Mouse (Mus musculus) forelimb bud, embryonic 11.5 days (tissue): Measurements from ENCODE around the gene Actn4.

Source experiments
- DNase-seq: peaks from one replicate; pipeline ENCODE4 v3.0.0-alpha.2; 2012; ENCODE audit warnings: low read depth, low spot score

Gene Actn4

DNA sequence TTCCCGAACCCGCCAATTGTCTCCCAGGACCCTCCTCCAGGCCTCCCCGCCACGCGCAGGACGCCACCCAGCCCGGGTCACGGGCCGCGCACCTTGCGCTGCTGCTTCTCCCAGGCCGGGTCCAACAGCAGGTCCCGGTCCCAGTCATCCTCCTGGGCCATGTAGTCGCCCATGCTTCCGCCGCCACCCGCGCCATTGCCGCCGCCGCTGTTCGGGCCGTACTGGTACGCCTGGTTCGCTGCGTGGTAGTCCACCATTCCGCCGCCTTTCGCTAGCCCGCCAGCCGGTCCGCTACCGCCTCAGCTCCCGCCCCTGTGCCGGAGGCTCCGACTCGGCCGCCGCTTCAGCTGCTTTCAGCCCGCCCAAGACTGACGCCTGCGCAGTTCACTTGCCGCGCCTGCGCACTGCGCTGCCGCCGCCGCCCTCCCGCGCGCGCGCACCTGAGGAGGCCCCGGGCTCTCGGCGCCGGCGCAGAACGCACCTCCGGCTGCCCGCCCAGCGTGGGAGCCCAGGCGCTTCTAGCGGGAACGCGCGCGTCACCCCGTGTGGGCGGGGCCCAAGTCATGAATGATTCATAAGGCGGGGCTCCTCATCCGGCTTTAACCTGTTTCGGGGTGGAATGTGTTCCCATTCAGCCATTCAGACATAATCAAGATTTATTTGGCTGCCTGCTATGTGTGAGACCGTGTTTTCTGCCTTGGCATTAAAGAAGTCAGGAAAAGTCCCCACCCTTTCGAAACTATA, at the start of gene Actn4:
Gene Actn4, minus strand, starts transcription at position 414 of the 744 bp plus-strand sequence.
- peak; percentile 97 for DNase-seq

DNA sequence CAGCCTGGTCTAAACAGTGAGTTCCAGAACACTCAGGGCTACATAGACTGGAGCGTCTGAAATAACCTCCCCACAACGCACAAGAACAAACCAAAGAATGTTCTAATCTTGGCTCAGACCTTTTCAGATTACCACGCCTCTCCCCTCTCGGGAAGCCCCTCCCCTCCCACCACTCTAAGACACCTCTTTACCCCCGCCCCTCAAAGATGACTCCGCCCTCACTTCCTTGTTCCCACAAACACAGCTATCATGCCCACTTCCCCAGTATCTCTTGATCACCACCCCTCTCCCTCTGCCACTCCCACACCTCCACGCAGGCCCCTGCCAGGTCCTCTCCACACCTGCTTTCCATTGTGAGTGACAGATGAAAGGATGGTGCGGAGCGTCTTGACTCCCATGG, 46.6 kb upstream of the Actn4 start:
- DNase-seq, result no peak

DNA sequence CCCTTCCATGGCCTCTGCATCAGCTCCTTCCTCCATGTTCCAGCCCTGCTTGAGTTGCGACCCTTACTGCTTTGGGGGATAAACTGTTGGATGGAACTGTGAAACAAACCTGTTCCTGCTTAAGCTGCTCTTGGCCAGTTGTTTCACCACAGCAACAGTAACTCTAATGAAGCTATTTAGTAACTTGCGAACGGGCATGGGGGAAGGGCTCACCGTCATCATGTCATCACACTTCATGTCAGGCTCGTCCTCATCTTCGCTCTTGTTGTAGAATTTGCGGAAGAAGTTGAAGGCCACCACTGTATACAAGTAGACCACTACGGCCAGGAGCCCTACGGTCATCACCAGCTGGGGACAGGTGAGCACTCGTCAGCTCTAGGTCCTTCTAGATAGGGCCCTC, 46.0 kb upstream of the Actn4 start:
- DNase-seq, result no peak

- no peak for DNase-seq
These were observed 45.3 kb upstream of the Actn4 start for GRCm38 (mm10) chr7:29007224-29008101.

- DNase-seq, result peak; percentile 86
These were observed 38.8 kb upstream of the Actn4 start for GRCm38 (mm10) chr7:29000651-29001605.

GRCm38 (mm10) chr7:28993402-28993801, 31.3 kb upstream of the Actn4 start:
- DNase-seq, result no peak

GRCm38 (mm10) chr7:28992997-28993396, 30.9 kb upstream of the Actn4 start:
- no peak for DNase-seq

- DNase-seq, result no peak
These were observed 29.5 kb upstream of the Actn4 start for GRCm38 (mm10) chr7:28991616-28992015.

DNA sequence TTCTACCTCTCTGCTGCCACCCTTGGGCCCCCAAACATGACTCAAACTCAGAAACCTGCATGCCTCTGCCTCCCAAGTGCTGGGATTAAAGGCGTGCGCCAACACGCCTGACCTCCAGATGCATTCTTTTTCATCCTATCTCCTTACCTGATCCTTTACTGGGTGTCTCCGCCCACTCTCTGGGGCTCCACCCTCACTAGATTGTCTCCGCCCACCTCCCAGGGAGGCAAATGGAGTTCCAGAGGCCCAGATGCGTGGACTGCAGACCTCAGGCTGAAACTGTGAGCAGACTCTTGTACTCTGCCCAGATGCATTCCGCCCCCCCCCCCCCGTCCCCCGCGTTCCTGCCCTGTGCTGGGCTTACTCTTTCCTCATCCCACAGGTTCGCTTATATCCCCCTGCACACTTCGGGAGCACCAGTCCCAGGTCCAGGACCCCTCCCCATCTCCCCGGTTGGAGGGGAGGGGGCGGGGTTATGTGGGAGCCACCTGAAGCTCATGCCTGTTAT, 28.7 kb upstream of the Actn4 start:
- no peak for DNase-seq

DNA sequence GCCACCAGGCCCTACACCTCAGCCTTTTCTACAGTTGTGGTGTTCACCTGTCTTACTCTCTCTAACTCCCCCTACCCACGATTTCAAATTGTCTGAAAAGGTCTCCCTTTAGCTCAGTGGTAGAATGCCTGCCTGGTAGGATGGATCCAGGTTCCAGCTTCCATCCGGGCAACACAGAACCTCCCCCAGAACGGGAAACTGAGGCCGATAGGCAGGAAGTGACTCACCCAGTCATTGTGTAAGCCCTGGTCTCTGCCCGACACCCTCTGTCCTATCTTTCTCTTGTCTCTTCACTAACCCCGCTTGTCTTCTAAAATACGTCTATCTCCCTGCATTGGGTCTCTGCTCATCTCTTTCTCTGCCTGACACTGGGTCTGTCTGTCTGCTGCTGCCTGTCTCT, 23.1 kb upstream of the Actn4 start:
- no peak for DNase-seq

- no peak for DNase-seq
These were observed 22.3 kb upstream of the Actn4 start for GRCm38 (mm10) chr7:28984452-28984851.

GRCm38 (mm10) chr7:28983849-28984248, 21.7 kb upstream of the Actn4 start:
- no peak for DNase-seq

DNA sequence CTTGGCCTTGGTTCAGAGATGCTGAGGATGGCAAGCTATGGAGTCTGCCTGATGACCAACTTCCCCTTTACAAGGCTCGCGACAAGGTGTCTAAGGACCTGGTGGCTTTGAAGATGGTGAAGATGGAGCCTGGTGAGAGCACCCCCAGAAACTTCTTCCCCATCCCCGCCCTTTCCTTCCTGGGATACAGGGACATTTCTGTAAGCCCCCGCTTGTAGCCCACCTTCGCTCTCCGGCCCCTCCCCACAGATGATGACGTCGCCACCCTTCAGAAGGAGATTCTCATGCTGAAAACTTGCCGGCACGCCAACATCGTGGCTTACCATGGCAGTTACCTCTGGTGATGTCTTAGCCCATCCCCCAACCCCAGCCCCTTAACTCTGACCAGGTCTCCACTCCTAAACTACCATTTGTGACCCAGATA, 21.0 kb upstream of the Actn4 start:
- no peak for DNase-seq

- no peak for DNase-seq
These were observed 20.3 kb upstream of the Actn4 start for GRCm38 (mm10) chr7:28982274-28983013.

DNA sequence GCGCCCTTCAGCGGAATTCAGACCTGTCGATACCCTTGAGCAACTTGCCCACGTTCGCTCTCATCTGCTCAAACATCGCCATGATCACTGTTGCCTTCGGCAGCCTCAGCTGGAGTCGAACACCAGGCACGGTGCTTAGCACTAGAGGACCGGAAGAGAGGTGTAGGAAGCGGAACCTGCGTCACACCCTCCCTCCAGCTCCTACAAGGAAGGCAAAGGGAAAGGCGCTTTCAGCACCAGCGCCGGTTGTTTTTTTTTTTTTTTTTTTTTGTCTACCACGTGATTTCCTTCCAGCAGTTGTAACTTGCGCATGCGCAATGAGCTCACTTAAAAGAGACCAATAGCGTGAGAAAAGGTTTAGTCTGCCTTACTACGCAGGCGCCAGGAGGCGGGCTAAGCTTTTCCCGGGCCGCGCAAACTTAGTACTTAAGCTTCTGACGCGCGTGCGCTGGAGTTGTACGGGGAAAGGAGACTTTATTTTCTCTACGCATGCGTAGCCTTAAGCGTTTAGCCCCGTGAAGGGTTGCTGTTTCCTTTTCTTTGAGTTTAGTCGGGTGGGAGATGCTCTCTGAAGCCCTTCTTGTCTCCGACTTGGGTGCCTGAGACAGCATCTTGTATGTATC, 19.6 kb upstream of the Actn4 start, which contains the start of the genes Eif3k and Map4k1:
Gene Eif3k, minus strand, starts transcription at position 214 of the 623 bp plus-strand sequence.
Gene Map4k1, plus strand, starts transcription at position 400 of the 623 bp plus-strand sequence.
- DNase-seq, result peak; percentile 100

DNA sequence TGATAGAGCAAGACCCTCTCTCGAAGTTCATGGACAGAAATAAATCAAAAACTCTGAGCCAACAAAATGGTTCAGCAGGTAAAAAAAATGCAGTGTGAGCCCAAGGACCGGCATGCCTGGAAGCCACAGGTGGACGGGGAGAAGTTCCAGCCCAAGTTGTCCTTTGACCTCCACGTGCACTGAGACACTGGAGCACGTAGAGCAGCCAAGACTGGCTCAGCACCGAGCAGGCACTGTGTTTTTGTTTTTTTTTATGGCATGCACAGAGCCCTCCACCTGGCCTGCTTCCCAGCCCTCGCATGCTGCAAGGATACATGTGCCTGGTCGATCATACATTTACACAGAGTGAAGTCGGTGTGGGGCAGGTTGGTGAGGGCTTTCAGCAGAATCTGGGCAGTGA, 15.4 kb upstream of the Actn4 start:
- no peak for DNase-seq

- DNase-seq, result no peak
These were observed 10.9 kb upstream of the Actn4 start for GRCm38 (mm10) chr7:28973025-28973424.

- DNase-seq, result peak; percentile 78
These were observed 10.4 kb upstream of the Actn4 start for GRCm38 (mm10) chr7:28972542-28972985.

GRCm38 (mm10) chr7:28971770-28972269, 9.7 kb upstream of the Actn4 start:
- DNase-seq, result no peak

DNA sequence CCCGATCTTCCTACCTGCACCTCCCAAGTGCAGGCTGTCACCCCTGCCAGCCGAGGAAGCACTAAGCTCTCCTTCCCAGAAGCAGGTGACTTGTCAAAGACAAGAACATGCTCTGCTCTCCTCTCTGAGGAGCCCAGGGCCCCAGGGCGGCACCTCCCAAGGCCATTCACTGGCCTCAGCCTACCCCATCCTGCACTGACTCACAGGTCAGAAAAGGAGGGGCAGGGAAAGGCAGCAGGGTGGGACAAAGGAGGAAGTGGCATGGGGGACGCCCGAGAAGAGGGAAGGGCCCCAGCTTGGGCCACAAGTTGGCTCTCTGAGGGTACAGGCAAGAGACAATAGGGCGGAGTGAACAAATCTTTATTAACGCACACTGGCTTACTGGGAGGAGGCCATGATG, 8.9 kb upstream of the Actn4 start:
- no peak for DNase-seq
